In the genomic region with DNA sequence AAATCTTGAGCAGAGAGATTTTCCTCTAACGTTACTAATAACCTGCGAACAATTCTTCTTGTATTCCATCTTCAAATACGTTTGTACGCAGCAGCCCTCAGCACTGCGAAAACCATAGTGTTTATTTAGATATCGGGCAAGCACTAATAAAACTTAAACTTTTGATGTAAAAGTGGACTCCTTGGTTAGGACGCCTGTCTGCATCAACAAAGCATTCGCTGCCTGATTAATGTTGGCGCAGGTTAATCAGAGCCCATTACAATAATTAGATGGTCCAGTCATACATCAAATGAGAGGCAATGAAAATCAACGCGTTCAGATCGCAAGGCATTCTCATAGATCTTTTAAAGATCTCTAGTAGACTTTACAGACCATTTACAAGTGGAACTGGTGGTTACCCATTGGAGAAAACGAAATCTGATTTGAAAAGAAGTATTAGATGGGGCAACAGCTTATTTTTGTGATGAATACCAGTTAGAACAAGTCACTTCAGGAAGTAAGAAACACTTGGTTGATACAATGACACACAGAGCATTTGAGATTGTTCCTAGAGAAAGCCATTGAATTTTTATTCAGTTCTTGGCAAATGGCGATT, we compare ENCODE assay signal across 28 mouse cellular contexts. TPM values are rescaled to one million over a fixed set of nuclear protein-coding genes. Genes with fewer than 3 reads are reported as not detected.
DNase-seq lines count a peak whose midpoint lies in the region; ATAC-seq lines count a peak whose summit lies in the region.
"Had no signal": no experiment of that assay in that cellular context is flagged by ENCODE, and none has a peak within 500 bp of the region (broad histone marks: within the 10 kb centered on the region; RNA-seq: fewer than 3 reads in every experiment).

No protein-coding gene starts in this region.

- H3K27me3 ChIP-seq in midbrain, embryonic 11.5 days (ENCODE audit: control insufficient read depth, insufficient read depth, low read length): peaks cover 66% of the 10 kb centered on the region
- peaks cover 82% of the 10 kb centered on the region for H3K27me3 ChIP-seq in midbrain, embryonic 13.5 days

- no peak overlapping the region for H3K27ac ChIP-seq in midbrain, embryonic 11.5 days (ENCODE audit: low read depth, low read length)
- no peak overlapping the region for H3K27ac ChIP-seq in midbrain, embryonic 13.5 days
- H3K27ac ChIP-seq: embryonic facial prominence, embryonic 12.5 days; embryonic facial prominence, embryonic 15.5 days; forebrain, embryonic 12.5 days; forebrain, embryonic 15.5 days; heart, embryonic 15.5 days; hindbrain, embryonic 13.5 days; hindbrain, postnatal 0 days had no signal

- DNase-seq in embryo, embryonic 10.5 days (ENCODE audit: low spot score): peak; percentile 58
- DNase-seq in embryo, embryonic 10 days (ENCODE audit: low spot score): no peak
- peak; percentile 55 for DNase-seq in heart, adult 11 months
- DNase-seq in heart, adult 9 months (ENCODE audit: low spot score in 2 of 2): no peak
- peak; percentile 93 for DNase-seq in midbrain, embryonic 11.5 days (ENCODE audit: low spot score, missing footprints)
- peak; percentile 29 for DNase-seq in retina, embryonic 14.5 days (ENCODE audit: low spot score)
- no peak for DNase-seq in retina, postnatal 1 day
- DNase-seq: adrenal gland, adult 8-10 months; adrenal gland, postnatal 25 days; cerebellum, adult 18-20 months; cerebellum, adult 9-10 months; embryo, embryonic 11 days; gastrocnemius, postnatal 10 days; gastrocnemius, postnatal 36 days; heart, postnatal 10 days; heart, postnatal 36 days had no signal

- no peak for ATAC-seq in midbrain, embryonic 11.5 days (ENCODE audit: low FRiP score)
- ATAC-seq in midbrain, embryonic 13.5 days: no peak
- ATAC-seq: activated CD4-positive, CD25-positive, alpha-beta regulatory T cell, adult 4 months; forebrain, embryonic 15.5 days; hindbrain, postnatal 0 days; intestine, postnatal 0 days had no signal

- no peak overlapping the region for H3K9ac ChIP-seq in midbrain, embryonic 11.5 days (ENCODE audit: low read length)
- no peak overlapping the region for H3K9ac ChIP-seq in midbrain, embryonic 13.5 days (replicated peaks)
- H3K9ac ChIP-seq: embryonic facial prominence, embryonic 12.5 days; embryonic facial prominence, embryonic 15.5 days; forebrain, embryonic 12.5 days; forebrain, embryonic 15.5 days; heart, embryonic 12.5 days; heart, embryonic 15.5 days; hindbrain, embryonic 13.5 days had no signal

- no peaks in the 10 kb centered on the region for H3K36me3 ChIP-seq in midbrain, embryonic 11.5 days (ENCODE audit: control insufficient read depth, insufficient read depth, low read length)
- H3K36me3 ChIP-seq in midbrain, embryonic 13.5 days: no peaks in the 10 kb centered on the region
- H3K36me3 ChIP-seq: embryonic facial prominence, embryonic 12.5 days; embryonic facial prominence, embryonic 15.5 days; forebrain, embryonic 12.5 days; forebrain, embryonic 15.5 days; heart, embryonic 12.5 days; heart, embryonic 15.5 days; hindbrain, embryonic 13.5 days had no signal

- H3K9me3 ChIP-seq in midbrain, embryonic 11.5 days (ENCODE audit: control insufficient read depth, low read length): no peaks in the 10 kb centered on the region
- no peaks in the 10 kb centered on the region for H3K9me3 ChIP-seq in midbrain, embryonic 13.5 days
- H3K9me3 ChIP-seq: embryonic facial prominence, embryonic 12.5 days; embryonic facial prominence, embryonic 15.5 days; forebrain, embryonic 12.5 days; forebrain, embryonic 15.5 days; heart, embryonic 12.5 days; heart, embryonic 15.5 days; hindbrain, embryonic 13.5 days had no signal

- no peak overlapping the region for H3K4me3 ChIP-seq in midbrain, embryonic 11.5 days (ENCODE audit: low read depth, low read length)
- H3K4me3 ChIP-seq in midbrain, embryonic 13.5 days (replicated peaks): no peak overlapping the region
- H3K4me3 ChIP-seq: embryonic facial prominence, embryonic 12.5 days; embryonic facial prominence, embryonic 15.5 days; forebrain, embryonic 12.5 days; forebrain, embryonic 15.5 days; heart, embryonic 12.5 days; heart, embryonic 15.5 days; hindbrain, embryonic 13.5 days had no signal

- no peak overlapping the region for H3K4me2 ChIP-seq in midbrain, embryonic 11.5 days
- no peak overlapping the region for H3K4me2 ChIP-seq in midbrain, embryonic 13.5 days (replicated peaks)
- H3K4me2 ChIP-seq: embryonic facial prominence, embryonic 12.5 days; embryonic facial prominence, embryonic 15.5 days; forebrain, embryonic 12.5 days; forebrain, embryonic 15.5 days; heart, embryonic 12.5 days; heart, embryonic 15.5 days; hindbrain, embryonic 13.5 days had no signal

- peaks cover 16% of the 10 kb centered on the region for H3K4me1 ChIP-seq in midbrain, embryonic 11.5 days (ENCODE audit: control insufficient read depth, insufficient read depth, low read length)
- peaks cover 24% of the 10 kb centered on the region for H3K4me1 ChIP-seq in midbrain, embryonic 13.5 days (replicated peaks)

- WGBS in midbrain, embryonic 11.5 days: 11% methylated on average over 14 of the region's 14 CpGs
- WGBS in midbrain, embryonic 13.5 days: 13% methylated on average over 14 of the region's 14 CpGs

RNA-seq across cellular contexts. Expression of gene Foxd1, which starts 1.6 kb away (rescaled TPM):
- polyA plus RNA-seq in midbrain, embryonic 11.5 days (2014; fragmentation: Nextera tagmentation; extraction: Ambion mirVana): 4.4 and 5.2 TPM in 2 replicates
- 0.80 and 0.86 TPM in 2 replicates for polyA plus RNA-seq in midbrain, embryonic 13.5 days (2015; fragmentation: Nextera tagmentation; extraction: Ambion mirVana)
- polyA plus RNA-seq: activated CD4-positive, CD25-positive, alpha-beta regulatory T cell, adult 4 months; heart, embryonic 15.5 days; intestine, embryonic 14.5 days; intestine, postnatal 0 days had no signal

RNA-seq across cellular contexts. Expression of gene Btf3, which starts 35.7 kb away (rescaled TPM):
- 823 and 852 TPM in 2 replicates for polyA plus RNA-seq in midbrain, embryonic 11.5 days (2014; fragmentation: Nextera tagmentation; extraction: Ambion mirVana)
- 584 and 625 TPM in 2 replicates for polyA plus RNA-seq in midbrain, embryonic 13.5 days (2015; fragmentation: Nextera tagmentation; extraction: Ambion mirVana)

Comparison
In these comparisons a context has a peak if more than half of its experiments do, and no peak if none do; other contexts are left out.
1. DNase-seq: peak in embryo, embryonic 10.5 days (single experiment), heart, adult 11 months (single experiment), midbrain, embryonic 11.5 days (single experiment) and retina, embryonic 14.5 days (single experiment); none in embryo, embryonic 10 days (single experiment), heart, adult 9 months (0 of 2) and retina, postnatal 1 day (single experiment).